9 mouse cellular contexts compared by ENCODE assay signal in the genomic region with DNA sequence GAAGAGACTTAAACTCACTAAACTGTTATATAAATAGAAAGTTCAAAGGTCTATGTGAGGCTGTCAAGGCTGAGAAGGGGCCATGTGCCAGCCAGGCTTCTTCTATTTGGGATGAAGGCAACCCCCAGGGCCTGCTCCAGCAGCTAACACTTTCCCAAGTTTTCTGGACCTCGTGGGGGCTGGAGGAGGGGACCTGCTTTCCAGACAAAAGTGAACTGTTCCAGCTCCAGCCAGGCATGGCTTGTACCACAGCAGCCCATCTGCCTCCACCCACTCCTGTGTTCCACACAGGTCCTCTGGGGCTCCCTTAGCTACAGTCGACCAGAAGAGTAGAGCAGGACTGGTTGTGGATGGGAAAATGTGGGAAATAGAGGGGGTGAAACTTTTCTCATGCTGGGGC.
DNase-seq lines count a peak whose midpoint lies in the region.
"Had no signal": no experiment of that assay in that cellular context is flagged by ENCODE, and none has a peak within 500 bp of the region (broad histone marks: within the 10 kb centered on the region; RNA-seq: fewer than 3 reads in every experiment).

No protein-coding gene starts in this region.

- DNase-seq in cerebellum, postnatal 14 days, result peak; percentile 2 to 3
- no peak for DNase-seq in cerebellum, adult 11-12 months
- peak; percentile 2 for DNase-seq in lung, postnatal 10 days
- no peak for DNase-seq in lung, postnatal 25 days (ENCODE audit: low spot score)
- peak; percentile 3 for DNase-seq in kidney, postnatal 10 days
- DNase-seq in retina, embryonic 14.5 days (ENCODE audit: low spot score), result peak; percentile 3
- DNase-seq in spleen, adult 12 weeks (ENCODE audit: low spot score), result no peak
- DNase-seq in right cerebral cortex, adult 2 months (ENCODE audit: low spot score in 2 of 2), result no peak
- DNase-seq: gastrocnemius, postnatal 25 days had no signal

Comparison
In these comparisons a context has a peak if more than half of its experiments do, and no peak if none do; other contexts are left out.
1. DNase-seq: peak in cerebellum, postnatal 14 days (2 of 2), lung, postnatal 10 days (single experiment), kidney, postnatal 10 days (single experiment) and retina, embryonic 14.5 days (single experiment); none in cerebellum, adult 11-12 months (single experiment), lung, postnatal 25 days (single experiment), spleen, adult 12 weeks (single experiment) and right cerebral cortex, adult 2 months (0 of 2).